Mouse (Mus musculus): Measurements from ENCODE around the gene Col6a2.

GRCm38 (mm10) chr10:76554061-76554460 lies 69.4 kb downstream of the Col6a2 start:
- TF ChIP-seq CTCF (IDR thresholded peaks at IDR 0.05; ENCODE audit: low read depth) (no peak), EP300 (IDR thresholded peaks at IDR 0.05; ENCODE audit: low read depth) (no peak)

All from liver, embryonic 14.5 days (tissue).